Mouse (Mus musculus) MEL (cell line): ENCODE results near the gene Trim2. TPM values are rescaled to one million over a fixed set of nuclear protein-coding genes. Genes with fewer than 3 reads are reported as not detected.

Source experiments
- DNase-seq: peaks from one replicate; pipeline ENCODE4 v3.0.0; 2011; ENCODE audit warnings: low read depth, low spot score
- H3K27ac ChIP-seq: 2 replicates; pipeline ENCODE4 v1.5.1; 2012; ENCODE audit warnings: low read depth, mild to moderate bottlenecking, control low read depth, low read length, moderate library complexity; ENCODE audit not compliant: control insufficient read depth
- H3K27me3 ChIP-seq, 2 experiments: fragments of 150-350 bp in 1 of 2; sonication (generic) in 1 of 2; 2 replicates each; pipeline ENCODE4 v1.6.1; 2012; ENCODE audit warnings: low read length in 2 of 2, mild to moderate bottlenecking in 2 of 2, improper control_type of control experiment in 1 of 2, moderate library complexity in 1 of 2; ENCODE audit not compliant: insufficient read depth in 2 of 2, control insufficient read depth in 1 of 2
- H3K36me3 ChIP-seq, 2 experiments: 2 replicates each; pipeline ENCODE4 v1.6.1; 2012 to 2014; ENCODE audit warnings: low read length in 2 of 2, improper control_type of control experiment in 1 of 2, inconsistent platforms in 1 of 2, mild to moderate bottlenecking in 1 of 2; ENCODE audit not compliant: insufficient read depth in 2 of 2, control insufficient read depth in 1 of 2
- H3K4me1 ChIP-seq, 2 experiments: fragments of 150-350 bp in 1 of 2; sonication (generic) in 1 of 2; 2 replicates each; pipeline ENCODE4 v1.6.1; 2012; ENCODE audit warnings: low read length in 2 of 2, improper control_type of control experiment in 1 of 2, mild to moderate bottlenecking in 1 of 2; ENCODE audit not compliant: insufficient read depth in 2 of 2, control insufficient read depth in 1 of 2
- H3K4me3 ChIP-seq, 2 experiments: fragments of 150-350 bp in 1 of 2; sonication (generic) in 1 of 2; 2 replicates each; pipeline ENCODE4 v1.5.1; 2012; ENCODE audit warnings: low read depth in 2 of 2, low read length in 2 of 2, mild to moderate bottlenecking in 2 of 2, moderate library complexity in 2 of 2, control low read depth in 1 of 2, improper control_type of control experiment in 1 of 2; ENCODE audit not compliant: control insufficient read depth in 1 of 2, insufficient read depth in 1 of 2
- H3K79me2 ChIP-seq: 2 replicates; pipeline ENCODE4 v1.6.1; 2012; ENCODE audit warnings: mild to moderate bottlenecking, low read length, moderate library complexity; ENCODE audit not compliant: control insufficient read depth, poor library complexity, insufficient read depth
- H3K9ac ChIP-seq: 2 replicates; pipeline ENCODE4 v1.6.1; 2012; ENCODE audit warnings: low read depth, mild to moderate bottlenecking, control low read depth, low read length, moderate library complexity; ENCODE audit not compliant: control insufficient read depth, poor library complexity, severe bottlenecking
- H3K9me3 ChIP-seq: fragments of 150-350 bp; sonication (generic); replicated peaks from 2 replicates; pipeline ENCODE4 v1.6.1; 2012; ENCODE audit warnings: mild to moderate bottlenecking, low read length, improper control_type of control experiment, moderate library complexity; ENCODE audit not compliant: insufficient read depth
- CHD2 ChIP-seq: IDR thresholded peaks from 2 replicates; pipeline ENCODE4 v1.6.1; 2011; ENCODE audit warnings: low read length, improper control_type of control experiment
- EP300 ChIP-seq, 2 experiments: IDR thresholded peaks; 2 replicates each; pipeline ENCODE4 v1.6.1; 2011; ENCODE audit warnings: improper control_type of control experiment in 2 of 2, low read length in 2 of 2, low read depth in 1 of 2, mild to moderate bottlenecking in 1 of 2
- GABPA ChIP-seq: IDR thresholded peaks from 2 replicates; pipeline ENCODE4 v1.6.1; 2012; ENCODE audit warnings: low read depth, mild to moderate bottlenecking, inconsistent platforms, low read length, improper control_type of control experiment, moderate library complexity
- KAT2A ChIP-seq: conservative IDR thresholded peaks from 2 replicates; pipeline ENCODE4 v1.6.1; 2012; ENCODE audit warnings: low read depth, low read length, improper control_type of control experiment, inconsistent platforms
- MXI1 ChIP-seq: IDR thresholded peaks from 2 replicates; pipeline ENCODE4 v1.6.1; 2011; ENCODE audit warnings: mild to moderate bottlenecking, low read depth, low read length, improper control_type of control experiment
- MYB ChIP-seq: IDR thresholded peaks from 2 replicates; pipeline ENCODE4 v1.6.1; 2011; ENCODE audit warnings: mild to moderate bottlenecking, low read depth, low read length, improper control_type of control experiment
- MYC ChIP-seq: IDR thresholded peaks from 2 replicates; pipeline ENCODE4 v1.6.1; 2011; ENCODE audit warnings: low read depth, mild to moderate bottlenecking, low read length, improper control_type of control experiment, moderate library complexity
- NELFE ChIP-seq: IDR thresholded peaks from 2 replicates; pipeline ENCODE4 v1.6.1; 2011; ENCODE audit warnings: low read depth, low read length, improper control_type of control experiment
- POLR2A ChIP-seq, 2 experiments: IDR thresholded peaks; 2 replicates each; pipeline ENCODE4 v1.6.1; 2011 to 2012; ENCODE audit warnings: low read length in 2 of 2, mild to moderate bottlenecking in 2 of 2, control low read depth in 1 of 2, improper control_type of control experiment in 1 of 2, low read depth in 1 of 2, moderate library complexity in 1 of 2; ENCODE audit not compliant: control insufficient read depth in 1 of 2, insufficient read depth in 1 of 2, poor library complexity in 1 of 2
- POLR2AphosphoS2 ChIP-seq: IDR thresholded peaks from 2 replicates; pipeline ENCODE4 v1.6.1; 2011; ENCODE audit warnings: low read length, improper control_type of control experiment
- POLR2AphosphoS5 ChIP-seq: IDR thresholded peaks from 2 replicates; pipeline ENCODE4 v1.6.1; 2012; ENCODE audit warnings: low read depth, borderline replicate concordance, mild to moderate bottlenecking, inconsistent platforms, low read length, moderate library complexity, mixed read lengths
- SIN3A ChIP-seq: IDR thresholded peaks from 2 replicates; pipeline ENCODE4 v1.6.1; 2012; ENCODE audit warnings: low read length, improper control_type of control experiment, inconsistent platforms
- TCF12 ChIP-seq: IDR thresholded peaks from 2 replicates; pipeline ENCODE4 v1.6.1; 2014; ENCODE audit warnings: low read depth, mild to moderate bottlenecking, inconsistent platforms, low read length, improper control_type of control experiment, moderate library complexity
- USF2 ChIP-seq, 2 experiments: IDR thresholded peaks; 2 replicates each; pipeline ENCODE4 v1.6.1; 2011 to 2012; ENCODE audit warnings: improper control_type of control experiment in 2 of 2, low read length in 2 of 2, borderline replicate concordance in 1 of 2, inconsistent platforms in 1 of 2, low read depth in 1 of 2, mild to moderate bottlenecking in 1 of 2; ENCODE audit not compliant: insufficient read depth in 1 of 2
- ZC3H11A ChIP-seq: IDR thresholded peaks from 2 replicates; pipeline ENCODE4 v1.6.1; 2012; ENCODE audit warnings: low read depth, mild to moderate bottlenecking, inconsistent platforms, low read length, improper control_type of control experiment
- polyA plus RNA-seq, 2 experiments: library from polyadenylated mRNA; stranded (reverse) in 1 of 2; unstranded in 1 of 2; fragments of >175 nt in 1 of 2; fragments of >200 nt in 1 of 2; gene quantifications; 2 replicates each; pipeline versions ENCODE4 v1.2.1 to v1.2.4; 2012; ENCODE audit warnings: low replicate concordance in 2 of 2, low read depth in 1 of 2; ENCODE audit not compliant: insufficient read length in 2 of 2, insufficient read depth in 1 of 2, missing spikeins in 1 of 2
- total RNA-seq: library from RNA; depleted of rRNA; stranded (reverse); fragments of 300-350 nt; gene quantifications from 2 replicates; pipeline ENCODE4 v1.2.3, GENCODE M21; 2012

The Trim2 gene
- total and polyA plus RNA-seq, 3 experiments, result 1.7 to 4.4 TPM; not detected in 1

DNA sequence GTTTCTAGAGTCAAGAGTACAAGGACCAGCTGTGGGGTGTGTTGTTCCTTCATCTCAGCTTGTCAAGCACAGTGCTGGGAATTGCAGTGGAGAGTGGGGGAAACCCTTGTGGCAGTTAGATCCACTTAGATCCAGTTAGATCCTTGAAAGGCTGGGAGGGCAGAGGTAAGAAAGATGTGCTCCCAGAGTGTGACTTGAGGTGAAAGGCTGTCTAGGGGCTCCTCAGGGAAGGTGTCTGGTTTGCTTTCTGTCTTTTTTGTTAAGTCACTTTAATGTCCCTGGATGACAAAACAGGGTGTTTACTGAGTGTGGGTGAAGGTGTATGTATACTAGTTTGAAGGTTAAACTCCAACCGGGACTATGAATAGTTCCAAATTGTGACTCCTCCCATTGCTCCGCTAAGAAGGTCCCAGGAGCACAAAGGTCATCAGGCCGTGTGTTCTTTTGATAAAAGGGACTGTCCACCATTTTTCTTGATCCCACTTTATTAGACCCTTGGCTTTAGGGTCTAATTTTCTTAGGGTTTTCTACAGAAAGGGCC lies 40.2 kb downstream of the Trim2 start:
- no peak overlapping the region for H3K27ac ChIP-seq
- peaks cover 0 to 7% of the 10 kb centered on the region in 2 experiments; a peak in 2 of 4 replicates for H3K36me3 ChIP-seq
- no peak overlapping the region for H3K4me3 ChIP-seq
- TF ChIP-seq SIN3A (no peak), POLR2A (IDR thresholded peaks at IDR 0.05; ENCODE audit: control insufficient read depth in 1 of 2, insufficient read depth in 1 of 2, low read depth in 1 of 2, low read length in 2 of 2, poor library complexity in 1 of 2) (no peak), MYB (no peak)
- H3K4me1 ChIP-seq, result peaks cover 6 to 20% of the 10 kb centered on the region in 2 experiments
- no peaks in the 10 kb centered on the region for H3K9me3 ChIP-seq
- no peak overlapping the region for H3K9ac ChIP-seq
- no peak for DNase-seq
- H3K79me2 ChIP-seq, result no peaks in the 10 kb centered on the region; the same call in 1 of the 2 replicates
- no peaks in the 10 kb centered on the region for H3K27me3 ChIP-seq

DNA sequence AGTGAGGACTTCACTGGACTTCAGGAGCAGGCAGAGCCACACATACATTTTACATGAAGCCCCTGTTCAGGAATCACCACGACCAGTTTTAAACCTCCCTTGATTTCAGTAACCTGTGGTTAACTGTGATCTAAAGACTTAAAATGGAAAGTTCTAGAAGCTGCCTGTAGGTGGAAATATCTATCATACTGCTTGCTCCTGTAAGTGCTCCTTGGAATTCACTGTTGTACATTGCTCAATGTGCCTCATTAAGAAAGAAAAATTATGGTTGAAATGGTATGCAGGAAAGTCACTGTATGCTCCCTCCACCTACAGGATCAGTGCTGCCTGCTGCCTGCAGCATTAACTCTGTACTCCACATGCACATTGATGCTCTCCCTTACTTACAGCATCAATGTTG lies 41.6 kb downstream of the Trim2 start:
- peaks cover 5 to 7% of the 10 kb centered on the region in 2 experiments; a peak in 3 of 4 replicates for H3K4me1 ChIP-seq
- peaks cover 0 to 2% of the 10 kb centered on the region in 2 experiments; a peak in 2 of 4 replicates for H3K36me3 ChIP-seq
- H3K4me3 ChIP-seq, result no peak overlapping the region
- H3K79me2 ChIP-seq, result no peaks in the 10 kb centered on the region; the same call in 1 of the 2 replicates
- H3K9ac ChIP-seq, result no peak overlapping the region
- TF ChIP-seq EP300 (IDR thresholded peaks at IDR 0.05; ENCODE audit: low read depth in 1 of 2, low read length in 2 of 2) (no peak), GABPA (no peak), POLR2AphosphoS5 (no peak), TCF12 (no peak), MYC (no peak), ZC3H11A (no peak), USF2 (IDR thresholded peaks at IDR 0.05; ENCODE audit: borderline replicate concordance in 1 of 2, insufficient read depth in 1 of 2, low read depth in 1 of 2, low read length in 2 of 2) (no peak), NELFE (no peak), KAT2A (no peak), POLR2A (IDR thresholded peaks at IDR 0.05; ENCODE audit: control insufficient read depth in 1 of 2, insufficient read depth in 1 of 2, low read depth in 1 of 2, low read length in 2 of 2, poor library complexity in 1 of 2) (no peak), POLR2AphosphoS2 (no peak), MXI1 (no peak), CHD2 (no peak)
- no peaks in the 10 kb centered on the region for H3K27me3 ChIP-seq
- H3K27ac ChIP-seq, result no peak overlapping the region
- no peak for DNase-seq
- no peaks in the 10 kb centered on the region for H3K9me3 ChIP-seq
